Mouse (Mus musculus): ENCODE results near the gene Dxo.

DNA sequence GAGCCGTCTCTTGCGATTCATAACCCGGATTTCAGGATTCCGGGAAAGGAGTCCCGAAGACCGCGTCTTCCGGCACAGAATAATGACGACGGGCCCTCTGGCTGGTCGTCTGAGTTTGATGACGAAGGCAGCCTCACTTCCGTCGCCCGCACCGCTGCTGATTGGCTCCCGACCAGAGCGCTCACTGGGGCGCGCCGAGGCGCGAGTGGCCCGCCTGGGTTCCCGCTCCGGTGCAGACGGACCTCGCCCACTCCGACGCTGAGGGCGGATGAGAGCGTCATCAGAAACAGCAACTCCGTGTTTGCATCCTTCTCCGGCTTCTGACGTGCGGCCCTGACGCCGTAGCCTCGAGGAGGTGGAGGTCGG is at the start of gene Dxo, which contains the start of gene Stk19:
- no peak for TF ChIP-seq NANOG (IDR thresholded peaks at IDR 0.05; ENCODE audit: borderline replicate concordance, low read length)
- TF ChIP-seq CTCF (conservative IDR thresholded peaks at IDR 0.05; ENCODE audit: low read length) = no peak

Measured in E14TG2a.4 (cell line).